Mouse (Mus musculus) gastrocnemius, adult 2 months (tissue): Measurements from ENCODE around the gene Mapk7. TPM values are rescaled to one million over a fixed set of nuclear protein-coding genes. Genes with fewer than 3 reads are reported as not detected.

Source experiments
- DNase-seq: peaks from one replicate; pipeline ENCODE4 v3.0.0; 2022
- H3K27ac ChIP-seq: fragments of 200-600 bp; 2 replicates; pipeline ENCODE4 v1.8.1; 2022; ENCODE audit warnings: mild to moderate bottlenecking
- H3K4me3 ChIP-seq: fragments of 200-600 bp; 2 replicates; pipeline ENCODE4 v1.8.1; 2022; ENCODE audit warnings: mild to moderate bottlenecking, moderate library complexity
- CTCF ChIP-seq: fragments of 200-600 bp; IDR thresholded peaks from 2 replicates; pipeline ENCODE4 v1.8.1; 2022; ENCODE audit warnings: antibody characterized with exemption, mild to moderate bottlenecking, moderate library complexity
- intact Hi-C: fragments of 180-260 bp; cut with DNase I; formaldehyde crosslinking; loops from one replicate; pipeline ENCODE4 v1.15.1; 2025
- long read RNA-seq, 2 experiments: library from polyadenylated mRNA; stranded (forward); transcript quantifications; one replicate each; pipeline ENCODE4 v2.0.0; 2021
- total RNA-seq, 2 experiments: library from RNA; stranded (reverse); gene quantifications; 2 replicates each; pipeline ENCODE4 v1.2.3; 2021

The Mapk7 gene
- 1 to 10 TPM; 2.7 to 2.9 TPM for total RNA-seq
- long read RNA-seq, experiment 1, transcript Mapk7-201 (7 exons, 3,019 nt): major isoform, 8 of 17 reads
- long read RNA-seq, experiment 1, partial matches to known transcripts: 3 of 17 reads
- long read RNA-seq, experiment 1, other reads (novel, unspliced or antisense): 6 of 17 reads
- long read RNA-seq, experiment 2, partial matches to known transcripts: 2 of 9 reads
- long read RNA-seq, experiment 2, other reads (novel, unspliced or antisense): 4 of 9 reads

DNA sequence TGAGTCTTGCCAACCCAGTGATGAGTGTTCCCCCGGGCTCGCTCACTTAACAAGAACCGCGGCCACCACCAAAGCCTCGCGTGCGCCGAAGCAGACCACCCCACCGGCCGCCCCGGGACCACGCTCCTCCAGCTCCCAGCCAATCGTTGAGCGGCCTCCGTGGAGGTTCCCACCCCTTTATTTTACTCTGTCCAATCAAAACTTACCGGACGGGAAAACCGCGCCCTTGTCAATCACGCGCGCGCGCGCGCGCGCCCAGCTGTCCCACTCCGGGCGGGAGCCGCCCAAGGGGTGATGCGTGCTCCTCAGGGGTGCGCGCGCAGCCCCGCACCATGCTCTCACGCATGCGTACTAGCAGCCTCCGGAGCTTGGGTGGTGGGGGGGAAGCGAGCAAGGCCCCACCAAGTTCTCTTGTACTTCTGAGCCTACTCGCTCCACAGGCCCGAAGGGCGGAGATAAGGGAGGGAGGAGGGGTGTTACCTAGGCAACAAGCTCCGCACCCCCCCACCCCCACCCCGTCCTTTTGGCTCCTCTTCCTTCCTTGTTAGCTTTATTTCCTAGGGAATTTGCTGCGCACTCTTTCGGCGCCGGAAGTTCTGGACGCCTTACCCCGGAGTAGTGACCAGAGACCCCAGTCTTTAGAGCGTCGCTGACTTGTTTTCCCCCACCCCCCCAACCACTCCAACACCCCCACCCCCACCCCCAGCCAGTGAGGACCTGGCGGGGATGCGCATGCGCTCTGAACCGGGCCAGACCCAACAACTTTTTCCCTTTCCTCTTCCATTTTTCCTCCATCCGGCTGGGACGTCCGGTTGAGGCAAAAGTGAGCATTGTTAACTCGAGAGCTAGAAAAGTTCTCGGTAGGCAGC is at the start of gene Mapk7:
TSS of gene Mapk7 (minus strand) at position 278 of the 869 bp plus-strand sequence.
- DNase-seq: peak; percentile 98
- H3K27ac ChIP-seq: peak within 1 kb of the TSS; percentile 90
- intact Hi-C loops: no loop called here
- no peak for TF ChIP-seq CTCF
- H3K4me3 ChIP-seq: peak within 1 kb of the TSS; percentile 83

DNA sequence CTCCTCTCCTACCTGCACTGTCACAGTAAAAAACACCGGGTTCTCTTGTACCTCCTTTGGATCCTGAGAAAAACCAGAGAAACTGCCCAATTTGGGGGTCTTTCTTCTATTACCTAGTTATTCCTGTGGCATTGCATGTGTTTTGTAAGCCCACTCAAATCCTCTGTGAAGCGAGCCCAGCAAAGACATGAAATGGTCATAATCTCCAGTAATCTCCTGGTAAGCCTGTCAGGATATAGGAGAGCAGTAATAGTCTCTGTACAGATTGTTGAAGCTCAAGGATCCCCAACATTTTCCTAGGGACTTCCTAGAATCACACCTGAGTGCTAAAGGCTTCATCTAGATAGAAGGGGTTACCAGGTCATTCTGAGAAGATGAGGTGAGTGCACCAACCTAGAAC is 46.9 kb upstream of the Mapk7 start:
- Histone ChIP-seq H3K4me3 (no peak overlapping the region), H3K27ac (no peak overlapping the region)
- intact Hi-C loops: no loop called here
- TF ChIP-seq CTCF: no peak
- no peak for DNase-seq

DNA sequence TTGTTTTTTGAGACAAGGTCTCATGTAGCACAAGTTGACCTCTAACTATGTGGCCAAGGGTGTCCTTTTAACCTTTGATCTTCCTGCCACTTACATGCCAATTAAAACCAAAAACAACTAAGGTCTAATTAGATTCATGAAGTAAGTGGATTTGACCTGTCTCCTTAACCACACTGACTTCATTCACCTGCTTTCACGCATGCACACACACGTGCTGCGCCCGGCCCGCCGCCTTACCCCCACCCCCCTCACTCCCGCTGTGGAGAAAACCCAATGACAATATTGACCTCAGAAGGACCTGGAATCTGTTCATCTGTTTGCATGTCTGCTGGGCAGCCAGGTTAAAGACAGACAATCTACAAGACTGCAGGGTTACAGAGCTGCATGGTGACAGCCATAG is 46.4 kb upstream of the Mapk7 start:
- Histone ChIP-seq H3K27ac (no peak overlapping the region), H3K4me3 (no peak overlapping the region)
- no peak for TF ChIP-seq CTCF
- no peak for DNase-seq
- intact Hi-C loops: no loop called here

DNA sequence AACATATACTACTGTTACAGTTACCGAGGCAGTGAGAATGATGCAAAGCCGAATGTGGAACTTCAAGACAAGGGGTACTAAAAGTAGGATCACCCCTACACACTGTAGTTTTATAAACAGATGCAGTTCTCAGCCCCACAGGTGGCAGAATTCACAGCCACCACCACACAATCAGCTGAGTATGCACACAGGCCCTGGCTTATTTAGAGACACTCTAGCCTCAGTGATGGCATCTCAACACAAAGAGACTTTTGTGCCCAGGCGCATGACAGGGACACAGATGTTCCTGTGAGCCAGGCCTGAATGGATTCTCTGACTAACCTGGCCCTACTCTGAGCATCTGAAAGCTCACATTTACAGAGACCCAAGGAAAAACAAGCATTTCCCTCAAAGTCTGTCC is 43.2 kb upstream of the Mapk7 start:
- intact Hi-C loops: no loop called here
- TF ChIP-seq CTCF: no peak

DNA sequence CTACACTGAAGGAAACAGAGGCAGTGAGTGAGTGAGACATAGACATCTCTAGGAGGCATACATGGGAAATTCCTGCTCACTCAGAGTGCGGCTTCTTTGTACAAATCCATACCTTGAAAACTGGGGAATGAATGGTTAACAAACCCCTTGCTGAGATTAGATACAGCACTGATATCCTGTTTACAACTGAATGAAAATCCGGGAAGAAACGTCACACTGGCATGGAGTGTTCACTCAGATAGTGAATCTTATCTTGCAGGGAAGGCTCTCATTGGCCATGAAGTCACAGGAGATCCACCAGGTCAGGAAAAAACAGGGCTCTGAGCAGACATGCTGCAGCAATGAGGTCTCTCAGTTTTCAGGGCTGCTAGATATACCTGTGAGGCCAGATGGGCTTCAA is 42.7 kb upstream of the Mapk7 start:
- Histone ChIP-seq H3K4me3 (no peak overlapping the region), H3K27ac (peak overlapping the region; percentile 56)
- intact Hi-C loops: no loop called here
- TF ChIP-seq CTCF: no peak
- DNase-seq: no peak

More for the DNA sequence above, 43.2 kb upstream of the Mapk7 start:
- no peak for DNase-seq
- Histone ChIP-seq H3K27ac (peak overlapping the region; percentile 56), H3K4me3 (no peak overlapping the region)

DNA sequence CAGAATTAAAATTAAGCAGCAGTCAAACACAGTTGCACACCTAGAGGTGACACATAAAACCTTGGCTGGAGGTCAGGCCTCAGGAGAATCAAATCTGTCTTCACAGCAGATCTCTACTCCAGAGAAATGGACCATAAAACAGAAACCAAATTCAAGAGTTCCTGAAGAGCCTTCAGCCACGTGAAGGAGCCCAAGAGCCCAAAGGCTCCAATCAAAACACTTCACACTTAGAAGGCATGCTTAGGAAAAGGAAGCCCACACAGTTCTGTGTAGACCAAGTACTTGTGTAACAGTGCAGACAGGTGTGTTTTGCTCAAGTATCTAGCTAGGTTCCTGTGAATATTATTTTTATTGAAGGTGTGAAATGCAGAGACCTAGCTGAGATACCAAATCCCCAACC is 41.3 kb upstream of the Mapk7 start:
- no peak for DNase-seq
- no peak for TF ChIP-seq CTCF
- intact Hi-C loops: no loop called here
- Histone ChIP-seq H3K27ac (peak overlapping the region; percentile 77), H3K4me3 (no peak overlapping the region)

DNA sequence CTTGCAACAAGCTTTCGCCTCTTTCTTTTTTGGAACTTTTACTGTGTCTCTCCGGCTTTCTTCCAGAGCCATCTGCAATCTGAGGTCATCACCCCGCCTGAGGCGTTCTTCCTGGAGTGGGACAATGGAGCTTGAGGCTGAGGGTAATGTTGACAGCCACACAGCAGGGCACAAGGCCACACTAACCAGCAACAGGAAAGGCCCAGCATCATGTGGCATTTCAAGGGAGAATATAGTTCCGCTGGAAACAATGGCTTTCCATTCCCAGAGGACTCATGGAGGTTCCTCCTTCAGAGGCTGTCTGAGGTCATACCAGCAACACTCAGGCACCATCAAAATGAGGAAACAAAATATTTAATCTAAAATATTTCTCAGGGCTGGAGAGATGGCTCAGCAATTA is 39.4 kb upstream of the Mapk7 start:
- intact Hi-C loops: no loop called here
- DNase-seq: peak; percentile 48
- peak overlapping the region; percentile 77 for H3K27ac ChIP-seq
- no peak overlapping the region; the same call in 1 of the 2 replicates for H3K4me3 ChIP-seq
- TF ChIP-seq CTCF: no peak

DNA sequence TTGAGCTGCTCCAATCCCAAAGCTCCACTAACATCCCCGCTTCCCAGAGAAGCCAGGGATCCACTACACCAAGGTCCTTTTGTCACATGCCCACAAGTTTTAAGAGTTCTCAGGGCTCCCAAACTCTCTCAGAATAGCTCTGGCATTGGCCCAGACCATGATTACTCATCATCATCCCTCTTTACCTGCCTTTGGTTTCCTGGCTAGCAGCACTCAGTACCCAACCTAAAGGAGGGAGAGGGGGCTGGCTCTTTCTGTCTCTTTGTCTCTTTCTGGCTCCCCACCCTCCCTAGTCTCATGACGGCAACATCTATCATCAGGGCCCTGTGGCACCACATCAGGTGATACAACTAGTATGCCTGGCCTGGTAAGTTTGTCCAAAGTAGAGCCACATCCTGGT is 38.6 kb upstream of the Mapk7 start:
- Histone ChIP-seq H3K27ac (peak overlapping the region; percentile 77), H3K4me3 (no peak overlapping the region)
- intact Hi-C loops: no loop called here
- DNase-seq: no peak
- no peak for TF ChIP-seq CTCF

DNA sequence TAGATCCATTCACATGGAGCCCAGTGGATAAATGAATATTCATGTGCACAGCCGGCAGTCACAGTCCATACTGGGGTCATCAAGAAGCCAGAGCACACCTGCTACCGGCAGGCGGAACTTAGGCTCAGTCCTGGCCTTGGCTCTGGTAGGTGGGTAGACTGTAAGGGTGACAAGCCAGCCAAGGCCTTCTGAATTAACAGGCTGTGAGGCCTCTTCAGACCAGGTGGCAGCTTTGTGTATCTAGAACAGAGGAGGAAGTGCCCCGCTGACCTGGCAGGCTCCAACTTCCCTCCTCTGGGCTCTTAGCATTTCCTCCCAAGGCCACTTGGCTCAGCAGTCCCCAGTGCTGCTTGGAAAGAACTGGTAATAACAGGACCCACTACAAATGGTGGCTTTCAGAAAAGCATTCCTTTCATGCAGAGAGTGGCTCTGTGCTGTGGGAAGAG is 35.1 kb upstream of the Mapk7 start:
- no peak for TF ChIP-seq CTCF
- Histone ChIP-seq H3K4me3 (no peak overlapping the region; the same call in 1 of the 2 replicates), H3K27ac (peak overlapping the region; percentile 70)
- no peak for DNase-seq
- intact Hi-C loops: loop anchor here (5.0 kb wide), 1 partner anchor 48 kb away; the partner anchor contains the start of gene Epn2

DNA sequence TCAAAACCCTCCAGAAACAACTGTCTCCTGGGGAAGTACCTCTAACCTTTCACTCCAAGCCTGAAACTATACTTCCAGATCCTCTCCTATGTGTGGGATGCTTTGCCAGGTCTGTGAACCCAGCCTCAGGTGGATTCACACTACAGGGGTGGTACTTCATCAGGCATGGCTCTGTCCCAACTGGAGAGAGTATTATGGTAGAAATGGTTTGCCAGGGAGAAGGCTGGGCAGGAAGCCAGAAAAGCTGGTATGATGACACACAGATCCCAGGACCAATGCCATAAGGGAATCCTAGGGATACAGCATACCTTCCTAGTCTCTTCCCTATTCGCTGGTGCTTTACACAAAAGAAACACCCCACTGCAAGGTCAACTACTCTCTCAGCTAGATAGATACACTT is 32.7 kb upstream of the Mapk7 start:
- DNase-seq: no peak
- intact Hi-C loops: loop anchor here (5.0 kb wide), 1 partner anchor 50 kb away; the partner anchor contains the start of gene Epn2
- Histone ChIP-seq H3K4me3 (no peak overlapping the region), H3K27ac (peak overlapping the region; percentile 17; the same call in 1 of the 2 replicates)
- TF ChIP-seq CTCF: no peak

DNA sequence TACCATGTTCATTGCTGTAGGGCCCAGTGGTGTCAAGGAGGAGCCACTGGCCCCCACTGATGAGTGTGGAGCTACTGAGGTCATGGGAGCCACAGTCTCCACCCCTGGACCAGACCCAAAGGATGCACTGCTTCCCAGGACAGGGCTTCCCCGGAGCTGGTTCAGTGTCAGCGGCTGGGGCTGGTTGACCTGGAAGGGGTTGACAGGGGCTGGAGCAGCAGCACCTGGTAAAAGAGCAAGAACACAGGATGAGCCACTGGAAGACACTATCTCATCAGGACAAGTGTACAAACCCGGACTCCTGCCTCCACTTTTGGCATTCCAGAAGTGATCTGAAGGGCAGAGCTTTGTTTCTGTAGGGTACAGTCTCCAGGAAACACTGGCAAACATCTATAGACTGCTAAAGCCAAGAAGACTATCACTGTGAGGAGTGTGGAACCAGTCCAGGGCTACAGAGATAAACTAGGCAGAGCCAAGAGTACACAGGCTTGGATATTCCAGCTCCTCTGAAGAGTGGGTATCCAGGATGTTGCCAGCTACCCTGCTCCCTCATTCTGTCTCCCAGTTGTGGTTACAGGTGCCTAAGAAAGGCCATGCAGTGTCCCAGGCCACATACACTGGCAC is 25.4 kb upstream of the Mapk7 start:
- no peak for DNase-seq
- no peak for TF ChIP-seq CTCF
- Histone ChIP-seq H3K4me3 (no peak overlapping the region), H3K27ac (no peak overlapping the region)
- intact Hi-C loops: no loop called here

DNA sequence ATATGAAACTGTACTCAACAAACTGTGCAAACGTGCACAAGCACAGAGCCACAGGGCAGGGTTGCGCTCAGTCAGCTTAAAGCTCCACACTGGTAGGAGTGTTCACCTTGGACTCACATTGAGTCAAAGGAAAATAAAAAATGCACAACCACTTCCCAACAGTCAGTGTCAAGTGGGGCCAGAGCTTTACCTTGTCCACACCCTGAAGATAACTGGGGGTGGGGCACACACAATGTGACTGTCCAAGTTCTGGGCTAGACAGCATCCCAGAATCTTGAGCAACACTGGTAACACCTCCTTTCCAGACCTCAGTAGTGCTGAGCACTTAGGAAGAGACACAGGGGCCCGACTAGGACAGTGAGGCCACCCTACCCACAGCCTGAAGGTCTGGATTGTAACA is 24.7 kb upstream of the Mapk7 start:
- intact Hi-C loops: no loop called here
- TF ChIP-seq CTCF: no peak
- H3K27ac ChIP-seq: no peak overlapping the region
- no peak for DNase-seq
- H3K4me3 ChIP-seq: no peak overlapping the region

DNA sequence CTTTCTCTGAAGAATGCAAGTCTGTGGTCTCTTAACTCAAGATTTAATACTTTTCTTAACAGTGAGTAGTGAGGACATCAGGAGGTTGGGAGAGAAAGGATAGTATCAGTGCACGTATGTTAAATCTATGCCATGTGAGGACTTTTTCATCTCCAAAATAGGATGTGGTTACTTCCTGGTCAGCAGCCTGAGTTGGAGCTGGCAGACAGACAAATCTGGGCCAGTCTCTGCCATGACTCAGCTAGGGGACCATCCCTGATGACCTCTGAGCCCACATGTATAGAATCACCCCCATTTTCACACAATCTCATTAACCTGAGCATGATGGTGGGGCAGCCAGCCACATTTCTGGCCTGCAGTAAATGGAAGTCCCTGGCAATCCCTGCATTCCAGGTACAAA is 23.8 kb upstream of the Mapk7 start:
- Histone ChIP-seq H3K4me3 (no peak overlapping the region), H3K27ac (no peak overlapping the region)
- TF ChIP-seq CTCF: no peak
- no peak for DNase-seq
- intact Hi-C loops: no loop called here
